Mouse (Mus musculus) heart, postnatal 25 days (tissue): ENCODE measurements around the gene Pdlim5. TPM values are rescaled to one million over a fixed set of nuclear protein-coding genes. Genes with fewer than 3 reads are reported as not detected.
"Not testable (repeated sequence)": the region's sequence is repeated elsewhere in the genome, so short reads cannot be mapped to it uniquely, and the experiment has no call there.

Source experiments
- DNase-seq: peaks from one replicate; pipeline ENCODE4 v3.0.0; 2022; ENCODE audit warnings: low spot score
- intact Hi-C: fragments of 180-260 bp; cut with DNase I; formaldehyde crosslinking; loops from one replicate; pipeline ENCODE4 v1.15.1; 2025
- total RNA-seq, 2 experiments: library from RNA; stranded (reverse); gene quantifications; 2 replicates each; pipeline ENCODE4 v1.2.3; 2021

The Pdlim5 gene
- total RNA-seq, 2 experiments from 2014 or later: 808 to 915 TPM

DNA sequence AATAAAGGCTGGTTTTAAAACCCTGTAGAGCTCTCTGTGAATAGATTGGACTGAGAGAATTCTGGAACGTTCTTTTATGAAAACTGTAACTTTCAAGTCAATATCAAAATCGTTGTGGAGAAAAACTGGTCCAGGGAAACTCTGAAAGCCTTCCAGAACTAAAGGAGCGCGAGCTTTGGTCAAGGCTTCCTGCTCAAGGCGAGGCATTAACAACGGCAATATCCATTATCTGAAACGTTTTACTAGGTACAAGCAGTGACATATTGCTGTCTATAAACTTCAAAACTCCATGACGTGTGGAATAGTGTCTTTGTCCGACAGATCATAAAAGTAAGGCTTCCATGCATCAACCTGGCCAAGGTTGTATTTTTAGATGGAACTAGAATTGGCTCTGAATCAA, 175.6 kb downstream of the Pdlim5 start:
- intact Hi-C loops: no loop called here
- DNase-seq: no peak

DNA sequence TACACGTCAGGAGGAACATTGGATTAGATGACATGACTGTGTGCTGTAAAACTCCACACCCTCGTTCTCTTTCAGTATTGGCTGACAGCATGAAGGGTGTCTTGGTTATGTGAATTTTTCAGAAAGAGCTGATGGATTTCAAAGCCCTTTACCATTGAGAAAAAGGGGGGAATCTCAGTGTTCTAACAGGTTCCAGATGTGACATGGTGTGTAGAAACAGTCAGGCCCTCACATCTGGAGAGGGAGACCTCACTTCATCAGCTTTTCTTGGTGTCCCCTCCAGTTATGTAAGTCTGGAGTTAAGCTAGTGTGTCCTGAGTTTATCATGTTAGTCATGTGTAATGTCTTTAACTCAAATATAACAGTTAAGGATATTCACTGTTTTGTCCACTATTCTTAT, 182.7 kb downstream of the Pdlim5 start:
- no peak for DNase-seq
- intact Hi-C loops: no loop called here

DNA sequence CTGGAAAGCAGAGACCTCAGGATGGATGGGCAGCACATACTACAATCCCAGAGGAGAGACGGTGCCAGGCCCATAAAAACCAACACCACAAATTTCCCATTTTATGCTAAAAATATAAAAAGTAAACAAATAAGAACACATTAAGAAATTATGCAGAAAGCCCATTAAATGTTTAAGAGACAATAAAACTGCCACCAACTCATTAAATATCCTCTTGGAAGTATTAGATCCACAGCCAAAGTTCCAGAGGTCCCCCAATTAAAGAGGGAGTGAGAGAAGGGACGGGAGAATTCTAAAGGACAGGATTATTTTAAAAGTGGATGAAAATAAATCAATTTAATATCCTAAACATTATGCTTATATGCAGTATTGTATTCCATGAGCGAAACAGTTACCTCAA, 183.3 kb downstream of the Pdlim5 start:
- no peak for DNase-seq
- intact Hi-C loops: no loop called here

DNA sequence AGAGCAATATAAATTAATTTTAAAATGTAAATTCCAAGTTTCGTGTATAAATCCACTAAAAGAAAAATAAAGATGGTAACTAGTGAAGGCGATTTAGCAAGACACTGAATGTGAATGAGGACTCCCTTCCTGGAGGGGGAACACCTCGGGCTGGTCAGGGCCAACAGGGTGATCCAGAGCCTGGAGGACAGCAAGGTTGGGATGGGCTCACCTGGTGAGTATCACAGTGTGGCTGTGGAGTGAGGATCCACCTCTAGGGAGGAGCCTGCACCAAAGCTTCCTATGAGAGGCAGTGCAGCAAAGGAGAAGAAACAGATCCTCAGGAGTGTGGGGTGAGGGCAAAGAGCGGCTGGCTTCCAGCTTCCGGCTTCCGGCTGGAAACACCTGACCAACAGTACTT, 185.5 kb downstream of the Pdlim5 start:
- intact Hi-C loops: no loop called here
- DNase-seq: no peak

DNA sequence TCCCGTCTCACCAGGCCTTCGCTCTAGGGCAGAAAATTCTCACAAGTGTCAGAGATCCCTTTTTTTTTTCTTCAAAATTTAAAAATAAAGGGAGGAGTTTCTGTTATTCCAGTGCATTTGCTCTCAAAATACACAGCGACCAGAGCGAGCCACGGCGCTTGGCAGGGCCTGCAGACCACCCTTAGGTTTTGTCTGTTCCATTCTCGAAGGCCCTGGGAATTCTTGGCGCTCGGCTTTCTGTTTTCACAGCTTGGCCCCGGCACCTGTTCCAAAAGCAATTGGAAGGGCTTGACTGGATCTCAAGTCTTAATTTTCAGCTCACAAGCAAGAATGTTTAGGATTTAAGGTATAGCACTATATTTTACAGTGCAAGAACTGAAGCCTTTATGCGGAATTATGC, 186.4 kb downstream of the Pdlim5 start:
- no peak for DNase-seq
- intact Hi-C loops: no loop called here

DNA sequence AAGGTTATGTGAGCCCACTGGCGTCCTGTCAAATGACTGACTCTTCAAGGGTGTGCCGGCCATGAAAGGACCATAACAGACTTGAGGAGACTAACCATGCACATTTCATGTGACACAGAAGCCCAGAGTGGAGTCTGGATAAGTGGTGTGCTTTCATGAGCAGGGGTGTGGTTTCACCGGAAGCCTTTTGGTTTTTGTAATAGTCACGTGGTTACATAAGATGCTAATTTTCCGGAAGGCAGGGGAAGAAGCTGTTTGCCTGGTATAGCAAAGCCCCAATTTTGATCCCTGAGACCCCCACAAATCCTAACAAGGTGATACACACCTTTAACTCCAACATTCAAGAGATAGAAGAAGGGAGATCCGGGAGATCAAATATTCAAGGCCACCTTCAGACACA, 188.0 kb downstream of the Pdlim5 start:
- DNase-seq: no peak
- intact Hi-C loops: no loop called here

DNA sequence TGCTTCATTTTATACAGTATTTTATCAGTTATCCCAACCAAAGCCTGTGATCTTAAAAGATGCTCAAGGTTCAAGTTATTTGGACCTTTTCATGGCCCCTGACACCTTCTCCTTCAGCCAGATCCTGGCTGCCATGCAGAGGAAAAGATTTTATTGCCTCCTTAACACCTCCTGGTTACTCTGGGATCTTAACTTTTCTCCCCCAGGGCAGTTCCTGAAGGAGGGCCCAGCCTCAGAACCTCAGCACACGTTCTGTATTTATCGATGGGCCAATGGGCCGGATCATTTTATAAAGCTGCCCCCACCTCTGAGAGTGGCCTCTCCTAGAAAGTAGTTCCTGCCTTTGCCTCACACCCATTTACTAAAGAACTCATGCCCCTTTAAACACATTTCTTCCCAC, 189.2 kb downstream of the Pdlim5 start:
- DNase-seq: no peak
- intact Hi-C loops: no loop called here

DNA sequence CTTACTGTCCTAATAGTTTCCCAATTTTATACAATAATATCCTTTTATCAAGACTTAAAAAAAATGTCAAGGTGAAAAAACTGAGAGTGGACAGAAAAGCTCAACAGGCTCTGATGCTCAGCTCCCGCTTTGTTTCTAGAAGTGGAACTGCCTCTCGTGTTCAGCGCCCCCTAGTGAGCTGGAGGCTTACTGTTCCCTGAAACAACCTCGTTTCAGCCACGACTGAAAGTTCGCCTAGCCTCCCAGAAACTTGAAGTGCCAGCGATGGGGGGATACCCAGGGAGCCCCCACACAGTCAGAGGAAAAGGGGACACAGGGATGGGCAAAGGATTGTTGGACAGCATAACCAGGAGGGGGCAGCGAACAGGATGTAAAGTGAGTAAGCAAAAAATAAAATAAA, 199.4 kb downstream of the Pdlim5 start:
- DNase-seq: no peak
- intact Hi-C loops: no loop called here

DNA sequence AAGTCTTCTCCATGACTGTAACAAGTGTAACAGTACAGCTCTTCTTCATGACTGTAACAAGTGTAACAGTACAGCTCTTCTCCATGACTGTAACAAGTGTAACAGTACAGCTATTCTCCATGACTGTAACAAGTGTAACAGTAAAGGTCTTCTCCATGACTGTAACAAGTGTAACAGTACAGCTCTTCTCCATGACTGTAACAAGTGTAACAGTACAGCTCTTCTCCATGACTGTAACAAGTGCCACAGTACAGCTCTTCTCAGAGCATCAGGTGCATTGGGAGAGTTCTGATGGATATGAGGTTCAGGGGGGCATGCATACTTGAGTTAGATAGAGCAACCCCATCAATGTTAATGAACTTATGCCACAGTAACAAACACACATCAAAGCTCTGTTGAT, 203.9 kb downstream of the Pdlim5 start:
- intact Hi-C loops, DNase-seq: not testable (repeated sequence)

Other genes with a start within 250 kb of the Pdlim5 start
- under 1 TPM; 0.17 to 0.26 TPM for gene Bmpr1b, start 226.3 kb downstream of the Pdlim5 start, total RNA-seq
- gene Gbp5, start 98.3 kb upstream of the Pdlim5 start, total RNA-seq: 1 to 10 TPM; 7.3 to 8.7 TPM
- 10 to 100 TPM in 1 of 2 experiments, 1 to 10 TPM in 1; 9.5 to 12.1 TPM for gene Gbp7, start 134.6 kb upstream of the Pdlim5 start, total RNA-seq
- gene Gbp3, start 164.3 kb upstream of the Pdlim5 start, total RNA-seq: 10 to 100 TPM; 10.5 to 12.6 TPM
- gene Gbp2b, start 199.2 kb upstream of the Pdlim5 start, total RNA-seq: under 1 TPM in 1 of 2 experiments, not detected in 1; 0.14 TPM
- 10 to 100 TPM; 10.0 to 12.6 TPM for gene Gbp2, start 224.9 kb upstream of the Pdlim5 start, total RNA-seq